Mouse (Mus musculus): ENCODE data around the gene Slc17a2. TPM values are rescaled to one million over a fixed set of nuclear protein-coding genes. Genes with fewer than 3 reads are reported as not detected.

Gene Slc17a2
- total and polyA plus RNA-seq, 3 experiments = 0.11 TPM; not detected in 2

DNA sequence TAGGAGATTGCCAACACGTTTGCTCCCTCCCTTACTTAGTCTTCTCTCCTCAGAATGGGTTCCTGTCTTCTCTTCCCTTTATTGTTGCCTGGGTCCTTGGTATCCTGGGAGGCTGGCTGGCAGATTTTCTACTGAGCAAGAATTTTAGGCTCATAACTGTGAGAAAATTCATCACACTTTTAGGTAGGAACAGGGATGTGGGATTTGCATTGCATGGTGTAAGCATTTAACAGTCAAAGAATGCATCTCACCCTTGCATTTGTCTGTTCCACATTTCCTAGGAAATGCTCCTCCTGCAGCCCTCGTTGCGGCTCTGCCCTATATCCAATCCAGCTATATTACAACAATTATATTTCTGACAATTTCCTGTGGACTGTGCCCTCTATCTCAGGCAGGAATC is 49.6 kb downstream of the Slc17a2 start:
- H3K27me3 ChIP-seq (ENCODE audit: insufficient read depth, low read length) = no peaks in the 10 kb centered on the region
- no peak overlapping the region for H3K4me3 ChIP-seq (ENCODE audit: low read depth, low read length)
- no peaks in the 10 kb centered on the region for H3K4me1 ChIP-seq (ENCODE audit: insufficient read depth, low read depth, low read length)
- TF ChIP-seq CTCF (IDR thresholded peaks at IDR 0.05; ENCODE audit: low read depth, low read length) = no peak
- TF ChIP-seq GATA2 (IDR thresholded peaks at IDR 0.05; ENCODE audit: borderline replicate concordance, low read depth, low read length) = no peak
- no peak for TF ChIP-seq GATA1 (IDR thresholded peaks at IDR 0.05; ENCODE audit: borderline replicate concordance, low read length)
- H3K36me3 ChIP-seq (replicated peaks) = no peaks in the 10 kb centered on the region
- ATAC-seq (ENCODE audit: extremely low read depth, insufficient number of reproducible peaks, low FRiP score, poor library complexity, severe bottlenecking) = no peak
- H3K9me3 ChIP-seq (replicated peaks) = no peaks in the 10 kb centered on the region
- no peak for DNase-seq (ENCODE audit: low spot score)

DNA sequence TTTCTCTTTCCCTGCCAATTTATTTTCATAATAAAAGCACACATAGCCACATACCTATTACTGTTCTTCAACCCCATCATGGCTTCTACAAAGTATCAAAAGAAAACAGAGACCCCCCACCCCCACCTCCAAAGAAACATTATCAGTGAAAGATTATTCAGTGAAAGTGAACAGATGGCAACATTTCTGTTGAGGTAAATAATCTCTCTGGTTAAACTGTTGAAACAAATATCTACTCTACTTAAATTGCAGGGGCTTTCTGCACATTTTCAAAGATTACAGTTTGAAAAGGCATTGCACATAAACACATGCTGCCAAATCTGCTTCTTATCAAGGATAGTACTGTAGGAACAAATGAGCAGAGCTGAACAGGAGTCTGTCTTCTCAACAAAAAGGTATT is 55.0 kb downstream of the Slc17a2 start:
- Histone ChIP-seq H3K36me3 (replicated peaks) (no peaks in the 10 kb centered on the region), H3K4me3 (ENCODE audit: low read depth, low read length) (no peak overlapping the region), H3K4me1 (ENCODE audit: insufficient read depth, low read depth, low read length) (no peaks in the 10 kb centered on the region), H3K9me3 (replicated peaks) (no peaks in the 10 kb centered on the region), H3K27me3 (ENCODE audit: insufficient read depth, low read length) (no peaks in the 10 kb centered on the region)
- TF ChIP-seq POLR2AphosphoS5 (IDR thresholded peaks at IDR 0.05; ENCODE audit: insufficient replicate concordance, low read depth, low read length) = no peak
- no peak for TF ChIP-seq CTCF (IDR thresholded peaks at IDR 0.05; ENCODE audit: low read depth, low read length)
- TF ChIP-seq TAL1 (conservative IDR thresholded peaks at IDR 0.05; ENCODE audit: low read depth, low read length) = no peak
- ATAC-seq (ENCODE audit: extremely low read depth, insufficient number of reproducible peaks, low FRiP score, poor library complexity, severe bottlenecking) = no peak
- no peak for DNase-seq (ENCODE audit: low spot score)

DNA sequence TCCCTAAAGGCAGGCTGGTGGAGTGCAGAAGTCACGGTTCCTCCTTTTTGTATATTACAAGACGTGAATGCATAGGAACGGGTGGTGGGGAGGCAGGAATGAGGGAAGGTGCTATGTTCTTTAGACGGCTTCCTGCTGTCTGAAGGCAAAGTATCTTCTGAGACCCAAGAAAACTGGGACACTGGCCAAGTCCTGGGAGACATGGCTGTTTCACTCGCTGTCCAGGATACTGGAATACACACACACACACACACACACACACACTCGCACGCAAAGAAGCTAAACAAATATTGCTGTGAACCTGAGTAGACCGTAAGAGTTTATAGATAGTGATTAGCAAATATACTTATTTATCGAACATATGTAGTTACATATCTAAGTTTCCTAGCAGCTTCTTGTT is 57.9 kb downstream of the Slc17a2 start:
- ATAC-seq (ENCODE audit: extremely low read depth, insufficient number of reproducible peaks, low FRiP score, poor library complexity, severe bottlenecking) (no peak), DNase-seq (ENCODE audit: low spot score) (no peak)
- Histone ChIP-seq H3K9me3 (replicated peaks) (no peaks in the 10 kb centered on the region), H3K4me3 (ENCODE audit: low read depth, low read length) (no peak overlapping the region), H3K27me3 (ENCODE audit: insufficient read depth, low read length) (peaks cover under 1% of the 10 kb centered on the region; the same call in 1 of the 2 replicates), H3K4me1 (ENCODE audit: insufficient read depth, low read depth, low read length) (no peaks in the 10 kb centered on the region), H3K36me3 (replicated peaks) (no peaks in the 10 kb centered on the region)
- no peak for TF ChIP-seq GATA1 (IDR thresholded peaks at IDR 0.05; ENCODE audit: borderline replicate concordance, low read length)
- no peak for TF ChIP-seq CTCF (IDR thresholded peaks at IDR 0.05; ENCODE audit: low read depth, low read length)
- no peak for TF ChIP-seq POLR2AphosphoS5 (IDR thresholded peaks at IDR 0.05; ENCODE audit: insufficient replicate concordance, low read depth, low read length)
- no peak for TF ChIP-seq GATA2 (IDR thresholded peaks at IDR 0.05; ENCODE audit: borderline replicate concordance, low read depth, low read length)
- no peak for TF ChIP-seq TAL1 (conservative IDR thresholded peaks at IDR 0.05; ENCODE audit: low read depth, low read length)

DNA sequence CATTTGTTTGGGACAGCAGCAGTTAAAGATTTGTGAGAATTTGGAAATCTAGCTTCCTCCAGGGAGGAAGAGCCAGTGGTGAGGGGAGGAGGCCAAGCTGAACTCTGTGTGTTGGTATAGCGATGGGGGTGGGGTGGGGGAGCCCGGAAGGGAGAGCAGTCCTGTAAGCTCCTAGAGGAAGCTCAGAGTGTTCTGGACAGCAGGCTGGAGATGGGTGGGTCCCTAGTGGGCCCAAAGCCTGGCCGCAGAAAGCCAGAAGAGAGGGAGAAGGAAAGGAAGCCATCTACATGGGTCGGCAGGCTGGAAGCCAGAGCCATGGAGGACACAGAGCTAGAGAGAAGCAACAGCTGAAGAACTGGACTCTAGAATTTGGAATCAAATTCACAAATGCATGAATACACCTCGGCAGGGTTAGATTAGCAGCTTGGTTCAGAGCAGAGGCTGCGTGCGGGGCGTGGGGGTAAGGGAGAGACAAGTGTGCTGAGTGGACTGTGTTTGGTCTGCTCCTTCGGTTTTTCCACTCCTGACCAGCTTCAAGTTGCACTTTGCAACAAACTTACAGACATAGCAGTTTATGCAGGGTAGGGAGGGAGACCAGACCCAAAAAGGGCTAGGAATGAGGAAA is 59.4 kb downstream of the Slc17a2 start:
- H3K9me3 ChIP-seq (replicated peaks) = no peaks in the 10 kb centered on the region
- H3K36me3 ChIP-seq (replicated peaks) = no peaks in the 10 kb centered on the region
- no peaks in the 10 kb centered on the region for H3K4me1 ChIP-seq (ENCODE audit: insufficient read depth, low read depth, low read length)
- DNase-seq (ENCODE audit: low spot score) (no peak), ATAC-seq (ENCODE audit: extremely low read depth, insufficient number of reproducible peaks, low FRiP score, poor library complexity, severe bottlenecking) (no peak)
- TF ChIP-seq GATA1 (IDR thresholded peaks at IDR 0.05; ENCODE audit: borderline replicate concordance, low read length) (no peak), CTCF (IDR thresholded peaks at IDR 0.05; ENCODE audit: low read depth, low read length) (no peak), GATA2 (IDR thresholded peaks at IDR 0.05; ENCODE audit: borderline replicate concordance, low read depth, low read length) (no peak), TAL1 (conservative IDR thresholded peaks at IDR 0.05; ENCODE audit: low read depth, low read length) (no peak), POLR2AphosphoS5 (IDR thresholded peaks at IDR 0.05; ENCODE audit: insufficient replicate concordance, low read depth, low read length) (no peak)
- no peak overlapping the region for H3K4me3 ChIP-seq (ENCODE audit: low read depth, low read length)
- H3K27me3 ChIP-seq (ENCODE audit: insufficient read depth, low read length) = peaks cover 2% of the 10 kb centered on the region; the same call in 1 of the 2 replicates

DNA sequence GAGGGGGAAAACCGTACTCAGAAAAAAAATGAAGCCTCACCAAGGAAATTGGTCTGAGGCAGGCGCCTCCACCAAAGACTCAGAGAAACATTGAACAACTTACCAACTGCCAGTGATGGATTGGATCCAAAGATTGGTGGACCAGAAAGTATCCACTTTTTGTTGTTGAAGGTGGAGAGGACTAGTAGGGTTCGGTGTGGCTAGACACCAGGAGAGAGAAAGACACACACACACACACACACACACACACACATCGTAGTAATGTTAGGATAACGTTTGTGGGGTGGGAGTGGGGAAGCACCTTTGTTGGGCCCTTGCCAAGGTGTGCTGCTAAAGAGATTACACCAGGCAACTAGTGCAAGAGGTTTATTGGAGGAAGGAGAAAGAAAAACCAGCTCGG is 60.2 kb downstream of the Slc17a2 start:
- no peak overlapping the region for H3K4me3 ChIP-seq (ENCODE audit: low read depth, low read length)
- no peak for ATAC-seq (ENCODE audit: extremely low read depth, insufficient number of reproducible peaks, low FRiP score, poor library complexity, severe bottlenecking)

DNA sequence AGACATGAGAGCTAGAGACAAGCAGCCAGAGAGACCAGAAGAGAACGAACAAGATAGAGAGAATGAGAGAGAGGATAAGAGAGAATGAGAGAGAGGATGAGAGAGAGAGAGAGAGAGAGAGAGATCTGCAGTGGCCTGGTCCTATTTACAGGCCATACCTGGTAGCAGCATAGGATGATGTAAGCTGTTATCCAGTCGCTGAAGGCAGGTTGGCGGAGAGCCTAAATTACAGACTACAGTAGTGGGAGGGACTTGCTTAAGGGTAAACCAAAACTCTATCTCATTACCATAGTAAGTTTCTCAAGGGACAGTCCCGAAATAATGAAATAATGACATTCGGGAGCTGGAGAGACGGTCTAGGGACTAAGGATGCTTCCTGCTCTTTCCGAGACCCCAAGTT is 60.6 kb downstream of the Slc17a2 start, which contains the start of gene Slc17a1:
TSS of gene Slc17a1 (plus strand) at position 346 of the 400 bp plus-strand sequence.
- TF ChIP-seq TAL1 (conservative IDR thresholded peaks at IDR 0.05; ENCODE audit: low read depth, low read length) (no peak), GATA1 (IDR thresholded peaks at IDR 0.05; ENCODE audit: borderline replicate concordance, low read length) (no peak), CTCF (IDR thresholded peaks at IDR 0.05; ENCODE audit: low read depth, low read length) (no peak), GATA2 (IDR thresholded peaks at IDR 0.05; ENCODE audit: borderline replicate concordance, low read depth, low read length) (no peak), POLR2AphosphoS5 (IDR thresholded peaks at IDR 0.05; ENCODE audit: insufficient replicate concordance, low read depth, low read length) (no peak)
- Histone ChIP-seq H3K4me3 (ENCODE audit: low read depth, low read length) (no peak within 1 kb of the TSS), H3K27me3 (ENCODE audit: insufficient read depth, low read length) (peaks cover 2% of the 10 kb centered on the region; the same call in 1 of the 2 replicates), H3K4me1 (ENCODE audit: insufficient read depth, low read depth, low read length) (no peaks in the 10 kb centered on the region), H3K9me3 (replicated peaks) (no peaks in the 10 kb centered on the region), H3K36me3 (replicated peaks) (no peaks in the 10 kb centered on the region)
- no peak for DNase-seq (ENCODE audit: low spot score)
- ATAC-seq (ENCODE audit: extremely low read depth, insufficient number of reproducible peaks, low FRiP score, poor library complexity, severe bottlenecking) = no peak

More for the DNA sequence above, 60.2 kb downstream of the Slc17a2 start:
- TF ChIP-seq GATA1 (IDR thresholded peaks at IDR 0.05; ENCODE audit: borderline replicate concordance, low read length) = no peak
- Histone ChIP-seq H3K36me3 (replicated peaks) (no peaks in the 10 kb centered on the region), H3K4me1 (ENCODE audit: insufficient read depth, low read depth, low read length) (no peaks in the 10 kb centered on the region), H3K27me3 (ENCODE audit: insufficient read depth, low read length) (peaks cover 2% of the 10 kb centered on the region; the same call in 1 of the 2 replicates), H3K9me3 (replicated peaks) (no peaks in the 10 kb centered on the region)
- no peak for DNase-seq (ENCODE audit: low spot score)
